ENCODE assay signal across 7 mouse cellular contexts in genomic region chr7:126287493-126288103, GRCm38 (mm10). TPM values are rescaled to one million over a fixed set of nuclear protein-coding genes. Genes with fewer than 3 reads are reported as not detected.
DNase-seq lines count a peak whose midpoint lies in the region; ATAC-seq and TF ChIP-seq lines count a peak whose summit lies in the region.

No protein-coding gene starts in this region.

- H3K9ac ChIP-seq in kidney, postnatal 0 days (ENCODE audit: low read depth, low read length), result no peak overlapping the region
- peak overlapping the region; percentile 23; the same call in 1 of the 2 replicates for H3K9ac ChIP-seq in neural tube, embryonic 13.5 days

- TF ChIP-seq CTCF in kidney, postnatal 0 days (IDR thresholded peaks at IDR 0.05; ENCODE audit: low read depth), result no peak
- no peak for TF ChIP-seq CTCF in cerebellum, adult 2 months (IDR thresholded peaks at IDR 0.05; ENCODE audit: borderline replicate concordance, insufficient read depth, low read depth, low read length)
- TF ChIP-seq CTCF in left cerebral cortex, adult 2 months (IDR thresholded peaks at IDR 0.05), result no peak

- DNase-seq in kidney, postnatal 0 days (ENCODE audit: low spot score), result peak; percentile 25
- DNase-seq in kidney, adult 11 months, result no peak
- DNase-seq in cerebellum, adult 2 months, result peak; percentile 70 to 73
- peak; percentile 60 to 61 for DNase-seq in left cerebral cortex, adult 2 months (ENCODE audit: extremely low spot score in 1 of 2, low spot score in 2 of 2)
- no peak for DNase-seq in gastrocnemius, postnatal 25 days

- no peak overlapping the region for H3K27ac ChIP-seq in kidney, postnatal 0 days
- peak overlapping the region; percentile 29 for H3K27ac ChIP-seq in cerebellum, adult 2 months (ENCODE audit: insufficient read depth, low read length)
- peak overlapping the region; percentile 44 for H3K27ac ChIP-seq in left cerebral cortex, adult 2 months
- peak overlapping the region; percentile 3; the same call in 1 of the 2 replicates for H3K27ac ChIP-seq in neural tube, embryonic 13.5 days (replicated peaks)

- H3K4me1 ChIP-seq in kidney, postnatal 0 days (replicated peaks; ENCODE audit: insufficient read depth, low read length), result no peaks in the 10 kb centered on the region; the same call in 1 of the 2 replicates
- H3K4me1 ChIP-seq in cerebellum, adult 2 months (ENCODE audit: control insufficient read depth, insufficient read depth, low read length), result peaks cover 63% of the 10 kb centered on the region
- H3K4me1 ChIP-seq in neural tube, embryonic 13.5 days (replicated peaks), result peaks cover 75% of the 10 kb centered on the region

- no peaks in the 10 kb centered on the region for H3K9me3 ChIP-seq in kidney, postnatal 0 days (replicated peaks; ENCODE audit: low read length)
- no peaks in the 10 kb centered on the region for H3K9me3 ChIP-seq in neural tube, embryonic 13.5 days

- H3K4me3 ChIP-seq in kidney, postnatal 0 days (replicated peaks; ENCODE audit: low read depth, low read length), result no peak overlapping the region
- H3K4me3 ChIP-seq in cerebellum, adult 2 months (replicated peaks; ENCODE audit: insufficient read depth, low read depth, low read length), result no peak overlapping the region
- no peak overlapping the region for H3K4me3 ChIP-seq in left cerebral cortex, adult 2 months
- H3K4me3 ChIP-seq in neural tube, embryonic 13.5 days, result no peak overlapping the region

- H3K4me2 ChIP-seq in kidney, postnatal 0 days (ENCODE audit: low read length), result no peak overlapping the region
- H3K4me2 ChIP-seq in neural tube, embryonic 13.5 days, result peak overlapping the region; percentile 3; the same call in 1 of the 2 replicates

- H3K27me3 ChIP-seq in kidney, postnatal 0 days (ENCODE audit: insufficient read depth, low read length), result no peaks in the 10 kb centered on the region
- no peaks in the 10 kb centered on the region for H3K27me3 ChIP-seq in cerebellum, adult 2 months (ENCODE audit: control insufficient read depth, insufficient read depth, low read length)
- H3K27me3 ChIP-seq in neural tube, embryonic 13.5 days, result no peaks in the 10 kb centered on the region

- TF ChIP-seq POLR2A in cerebellum, adult 2 months (IDR thresholded peaks at IDR 0.05; ENCODE audit: borderline replicate concordance, insufficient read depth, low read length), result no peak

- intact Hi-C loops in left cerebral cortex, adult 2 months (cut with DNase I), result loop anchor here (2.0 kb wide), 1 partner anchor 51 kb away; no protein-coding TSS in a partner anchor

- H3K36me3 ChIP-seq in kidney, postnatal 0 days (ENCODE audit: insufficient read depth, low read length), result peaks cover 19% of the 10 kb centered on the region
- H3K36me3 ChIP-seq in neural tube, embryonic 13.5 days, result peaks cover 71% of the 10 kb centered on the region

- ATAC-seq in kidney, postnatal 0 days (replicated peaks; ENCODE audit: low FRiP score, low read depth), result no peak
- peak; percentile 79 for ATAC-seq in granulocyte monocyte progenitor cell, adult 5-6 weeks (replicated peaks; ENCODE audit: poor library complexity, severe bottlenecking)
- no peak for ATAC-seq in neural tube, embryonic 13.5 days (ENCODE audit: low read depth)

- WGBS in kidney, postnatal 0 days, result 40% methylated on average over 10 of the region's 10 CpGs
- 24% methylated on average over 10 of the region's 10 CpGs for WGBS in cerebellum, adult 2 months
- WGBS in neural tube, embryonic 13.5 days, result 50% methylated on average over 10 of the region's 10 CpGs

RNA-seq across cellular contexts. Expression of gene Sbk1, which starts 15.2 kb away (rescaled TPM):
- 17.7 and 19.7 TPM in 2 replicates for polyA plus RNA-seq in kidney, postnatal 0 days (2015; fragmentation: Nextera tagmentation; extraction: Ambion mirVana)
- 227 and 282 TPM in 2 replicates for polyA plus RNA-seq in cerebellum, adult 2 months (2012; rRNA removed)
- 1.2 and 1.3 TPM in 2 replicates for total RNA-seq in granulocyte monocyte progenitor cell, adult 5-6 weeks (2014; fragmentation: Nextera tagmentation)
- 0.69 and 1.2 TPM in 2 replicates for total RNA-seq in granulocyte monocyte progenitor cell, adult 5-6 weeks (2017)
- total RNA-seq in left cerebral cortex, adult 2 months (2021), result 10 to 100 TPM; 65.3 to 85.8 TPM
- 238 and 247 TPM in 2 replicates for polyA plus RNA-seq in neural tube, embryonic 13.5 days (2015; fragmentation: Nextera tagmentation; extraction: Ambion mirVana)
- total RNA-seq in gastrocnemius, postnatal 25 days (2021), result 10 to 100 TPM; 22.2 to 25.0 TPM

Comparison
In these comparisons a context has a peak if more than half of its experiments do, and no peak if none do; other contexts are left out.
1. DNase-seq: peak in kidney, postnatal 0 days (single experiment), cerebellum, adult 2 months (2 of 2) and left cerebral cortex, adult 2 months (2 of 2); none in kidney, adult 11 months (single experiment) and gastrocnemius, postnatal 25 days (single experiment).
2. RNA of gene Sbk1, which starts 15.2 kb away (total RNA-seq): 65.3 to 85.8 TPM in left cerebral cortex, adult 2 months and 22.2 to 25.0 TPM in gastrocnemius, postnatal 25 days; 0.69 to 1.3 TPM in granulocyte monocyte progenitor cell, adult 5-6 weeks; every median in the first group is over 10 times any median in the second.